Mouse (Mus musculus) neutrophil, adult 5-6 weeks (primary cell): Measurements from ENCODE around the gene Akap2. TPM values are rescaled to one million over a fixed set of nuclear protein-coding genes. Genes with fewer than 3 reads are reported as not detected.

Experiments used
- ATAC-seq: fragments of 151-379, 151-347 bp; 2 replicates; pipeline ENCODE4 v1.8.0; 2017; ENCODE audit warnings: mild to moderate bottlenecking, moderate TSS enrichment; ENCODE audit not compliant: insufficient number of reproducible peaks, poor library complexity, low FRiP score, severe bottlenecking; ENCODE audit errors: extremely low read depth
- total RNA-seq: library from RNA; stranded (forward); fragments of 200-1000 nt; gene quantifications from 2 replicates; pipeline ENCODE4 v1.2.3, GENCODE M21; 2017

The Akap2 gene
- total RNA-seq, 1 experiment from 2014 or later: 7.4 TPM

DNA sequence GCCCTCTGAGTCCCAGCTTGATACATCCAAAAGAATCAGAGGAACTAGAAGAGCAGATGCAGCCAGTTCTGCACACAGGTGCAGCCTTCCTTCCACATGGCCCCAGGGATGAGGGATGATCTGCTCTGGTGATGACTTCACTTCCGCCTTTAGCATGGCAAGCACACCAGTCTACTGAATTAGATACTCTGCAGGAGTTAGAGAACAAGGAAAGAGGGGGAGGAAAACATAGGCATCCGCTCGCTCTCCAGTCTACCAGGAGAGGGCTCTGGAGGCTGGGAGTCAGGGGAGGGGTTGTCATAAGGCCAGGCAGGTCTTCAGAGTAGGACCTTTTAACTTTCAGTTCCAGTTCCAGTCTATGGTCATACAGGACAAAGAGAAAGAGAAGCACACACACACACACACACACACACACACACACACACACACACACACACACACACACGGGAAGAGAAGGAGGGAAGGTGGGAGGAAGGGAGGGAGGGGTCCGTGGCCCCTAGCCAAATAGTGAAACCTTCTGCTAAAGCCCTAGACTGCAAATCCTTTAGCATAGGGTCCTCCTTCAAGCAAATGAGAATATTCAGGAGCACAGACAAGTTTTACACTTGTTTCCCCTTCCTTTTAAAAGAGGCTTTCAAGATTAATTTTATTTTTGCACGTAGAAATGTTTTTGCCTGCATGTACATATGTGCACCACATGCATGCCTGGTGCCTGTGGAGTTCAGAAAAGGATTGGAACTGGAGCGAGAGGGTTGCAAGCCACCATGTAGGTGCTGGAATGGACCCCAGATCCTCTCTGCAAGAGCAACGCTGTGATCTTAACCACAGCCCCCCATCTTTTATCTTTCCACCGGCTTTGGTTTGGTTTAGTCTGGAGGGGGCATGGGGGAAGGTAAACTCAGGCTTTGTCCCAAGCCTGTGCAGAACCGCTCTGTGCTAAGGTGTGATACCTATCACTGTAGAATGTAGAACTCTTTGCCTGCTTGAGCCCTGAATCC, 197.0 kb downstream of the Akap2 start:
- ATAC-seq: no peak

DNA sequence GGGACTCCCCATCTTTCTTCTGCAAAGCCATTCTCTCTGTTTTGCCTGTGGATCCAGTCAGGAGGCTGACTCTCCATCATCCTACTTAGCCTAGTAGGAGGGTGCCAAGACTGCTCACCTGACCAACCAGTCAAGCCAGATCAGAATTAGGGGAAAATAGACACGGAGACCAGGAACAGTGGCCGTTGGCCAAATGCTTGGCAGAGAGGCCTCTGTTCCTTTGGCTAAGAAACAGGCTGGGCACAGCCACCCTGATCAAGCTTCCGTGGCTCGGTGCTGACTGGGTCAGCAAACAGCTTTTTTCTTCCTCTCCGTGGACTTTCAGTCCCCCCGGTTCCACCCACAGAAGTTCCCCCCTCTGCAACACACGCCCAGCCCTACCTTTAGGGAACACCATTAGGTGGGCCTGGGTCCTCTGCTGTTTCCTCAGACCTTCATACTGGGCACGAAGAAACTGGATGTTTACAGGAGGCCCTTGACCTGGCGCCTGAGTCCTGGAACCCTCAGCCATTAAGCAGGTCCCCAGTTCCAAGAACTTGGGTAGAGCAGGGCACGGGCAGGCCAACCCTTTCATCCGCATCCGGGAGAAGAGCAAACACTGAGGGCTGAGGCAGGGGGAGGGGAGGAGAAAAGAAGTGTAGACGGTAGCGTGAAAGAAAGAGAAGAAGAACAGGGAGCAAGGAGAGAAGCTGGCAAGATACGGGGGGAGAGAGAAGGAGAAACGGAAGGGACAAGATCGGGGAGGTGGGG, 197.9 kb downstream of the Akap2 start:
- ATAC-seq: no peak

DNA sequence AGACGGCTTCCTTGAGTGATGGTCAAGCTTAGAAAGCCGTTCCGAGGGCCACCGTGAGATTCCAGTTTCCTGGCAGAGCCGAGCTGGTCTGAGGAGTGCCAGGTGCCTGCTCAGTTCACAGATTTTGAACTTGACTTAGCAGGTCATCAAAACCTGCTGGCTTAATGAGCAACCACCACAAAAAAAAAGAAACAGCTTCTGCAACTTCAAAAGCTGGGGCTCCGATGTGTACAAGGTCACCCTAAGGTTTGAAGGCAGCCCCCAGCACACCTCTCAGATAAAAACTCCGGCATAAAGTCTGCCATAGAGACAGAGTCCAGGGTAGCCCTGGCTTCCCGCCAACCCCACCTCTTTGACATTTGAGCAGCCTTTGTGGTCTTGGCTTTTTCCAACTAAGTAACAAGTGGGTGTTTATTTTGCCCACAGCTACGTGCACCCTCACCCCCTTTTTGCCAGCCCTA, 198.8 kb downstream of the Akap2 start, which contains the start of gene D630039A03Rik:
Gene D630039A03Rik, minus strand, starts transcription at position 97 of the 461 bp plus-strand sequence.
- ATAC-seq: no peak

DNA sequence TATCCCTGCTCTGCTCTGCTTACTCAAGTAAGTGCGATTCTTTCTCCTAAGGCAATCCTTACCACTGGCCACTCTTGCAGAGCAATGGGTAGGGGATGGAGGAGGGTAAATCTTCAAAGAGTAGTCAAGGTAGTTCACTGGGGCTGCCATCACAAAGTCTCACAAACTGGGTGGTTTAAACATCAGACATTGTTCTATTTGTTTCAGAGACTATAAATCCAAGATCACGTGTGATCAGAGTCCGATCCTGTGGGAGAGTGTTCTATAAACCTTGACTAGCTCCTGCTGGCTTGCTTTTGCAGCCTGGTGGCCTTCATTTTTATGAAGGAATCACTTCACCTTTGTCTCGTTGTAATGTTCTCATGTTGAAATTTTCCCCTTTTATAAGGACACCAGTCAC, 199.3 kb downstream of the Akap2 start:
- no peak for ATAC-seq

DNA sequence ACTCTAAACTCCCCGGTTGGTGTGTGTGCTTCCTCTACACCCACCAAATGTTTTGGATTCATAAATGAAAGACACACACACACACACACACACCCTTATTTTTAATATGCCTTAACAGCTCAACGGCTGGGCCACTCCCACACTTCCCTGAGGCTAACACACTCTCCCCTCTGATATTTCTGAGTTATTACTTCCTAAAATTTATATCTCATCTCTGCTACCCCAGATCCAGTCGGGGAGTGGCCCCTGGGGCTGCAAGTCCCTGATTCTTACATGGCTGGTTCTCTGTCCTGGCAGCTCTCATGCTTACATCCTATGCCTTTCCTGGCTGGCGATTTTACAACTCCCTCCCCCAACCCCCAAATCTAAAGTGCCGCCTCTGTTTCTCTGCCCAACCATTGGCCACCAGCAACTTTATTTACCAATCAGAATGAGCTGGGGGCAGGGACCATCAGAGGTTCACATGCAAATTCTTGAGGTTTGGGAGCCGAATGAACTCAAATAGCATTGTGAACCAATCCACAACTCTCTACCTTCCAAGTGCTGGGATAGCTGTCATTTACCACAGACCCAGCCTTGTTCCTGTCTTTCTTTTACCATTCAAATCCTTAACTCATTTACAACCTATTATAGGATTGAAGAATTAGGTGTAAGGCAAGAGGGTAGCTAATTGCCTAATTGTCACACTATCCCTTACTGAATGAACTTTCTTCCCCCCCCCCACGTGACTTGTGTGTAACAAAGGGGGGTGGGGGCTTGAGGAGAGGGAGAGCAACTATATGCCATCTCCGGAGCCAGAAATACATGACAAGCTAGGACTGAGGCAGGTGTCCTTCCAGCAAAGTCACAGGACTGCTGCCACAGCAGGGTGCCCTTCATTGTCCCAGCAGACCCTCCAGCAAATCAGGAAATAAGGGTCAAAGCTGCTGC, 202.3 kb downstream of the Akap2 start:
- ATAC-seq: no peak

DNA sequence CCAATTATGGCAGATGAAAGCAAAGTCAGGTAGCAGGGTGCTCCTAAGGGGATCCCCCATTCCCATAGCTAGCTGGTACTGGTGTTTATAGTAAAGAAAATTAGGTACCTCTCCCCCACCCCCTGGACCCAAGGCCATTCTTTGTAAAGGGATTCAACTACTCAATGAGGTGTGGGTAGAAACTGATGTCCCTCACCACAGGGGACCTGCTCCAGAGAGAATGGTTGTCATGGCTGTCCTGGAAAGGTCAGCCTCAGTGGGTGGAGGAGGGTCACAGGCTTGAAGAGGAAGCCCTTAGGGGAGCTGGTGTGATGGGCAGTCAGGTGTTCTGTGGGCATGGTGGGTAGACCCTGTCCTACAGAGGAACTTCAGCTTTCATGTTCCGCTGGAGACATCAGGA, 203.1 kb downstream of the Akap2 start:
- no peak for ATAC-seq

DNA sequence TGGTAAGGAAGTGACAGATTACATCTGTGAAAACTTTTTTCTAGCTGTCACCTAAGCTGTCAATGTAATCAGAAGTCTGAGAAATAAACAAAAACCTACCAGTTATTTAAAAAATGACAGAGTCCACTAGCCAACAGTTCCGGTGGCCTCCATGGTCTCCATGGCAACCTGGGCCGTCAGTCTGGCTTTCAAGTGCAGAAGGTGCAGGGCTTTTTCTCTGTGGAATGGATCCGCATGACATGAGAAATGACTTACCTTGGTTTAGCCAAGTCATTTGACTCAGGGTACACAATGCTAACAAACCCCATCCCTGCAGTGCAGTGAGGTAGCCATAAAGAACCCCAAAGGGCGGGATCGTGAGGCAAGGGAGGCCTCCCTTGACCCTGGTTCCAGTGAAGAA, 204.7 kb downstream of the Akap2 start:
- ATAC-seq: no peak

DNA sequence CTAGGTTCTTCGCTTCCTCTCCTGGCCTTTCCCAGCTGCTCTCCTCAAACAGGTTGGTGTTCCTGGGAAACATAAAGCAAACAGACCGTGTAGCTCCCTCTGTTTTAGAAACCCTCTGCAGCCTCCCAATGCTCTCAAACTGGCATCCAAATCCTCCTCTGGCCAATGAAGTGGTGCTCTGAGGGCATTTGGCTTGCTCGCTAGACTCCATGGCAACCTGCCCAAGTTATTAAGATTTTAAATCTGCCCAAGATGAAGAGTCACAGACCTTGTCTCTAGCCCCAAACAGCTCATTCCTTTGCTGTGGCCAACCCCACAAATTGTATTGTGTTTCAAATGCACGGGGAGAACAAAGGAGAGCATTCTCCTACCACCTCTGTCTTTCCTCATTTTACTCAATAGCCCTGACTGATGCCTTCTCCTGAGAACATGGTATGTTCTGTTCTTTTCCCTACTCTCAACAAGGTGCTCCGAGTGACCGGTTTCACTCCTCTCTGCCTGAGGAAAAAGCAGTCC, 207.2 kb downstream of the Akap2 start:
- no peak for ATAC-seq

DNA sequence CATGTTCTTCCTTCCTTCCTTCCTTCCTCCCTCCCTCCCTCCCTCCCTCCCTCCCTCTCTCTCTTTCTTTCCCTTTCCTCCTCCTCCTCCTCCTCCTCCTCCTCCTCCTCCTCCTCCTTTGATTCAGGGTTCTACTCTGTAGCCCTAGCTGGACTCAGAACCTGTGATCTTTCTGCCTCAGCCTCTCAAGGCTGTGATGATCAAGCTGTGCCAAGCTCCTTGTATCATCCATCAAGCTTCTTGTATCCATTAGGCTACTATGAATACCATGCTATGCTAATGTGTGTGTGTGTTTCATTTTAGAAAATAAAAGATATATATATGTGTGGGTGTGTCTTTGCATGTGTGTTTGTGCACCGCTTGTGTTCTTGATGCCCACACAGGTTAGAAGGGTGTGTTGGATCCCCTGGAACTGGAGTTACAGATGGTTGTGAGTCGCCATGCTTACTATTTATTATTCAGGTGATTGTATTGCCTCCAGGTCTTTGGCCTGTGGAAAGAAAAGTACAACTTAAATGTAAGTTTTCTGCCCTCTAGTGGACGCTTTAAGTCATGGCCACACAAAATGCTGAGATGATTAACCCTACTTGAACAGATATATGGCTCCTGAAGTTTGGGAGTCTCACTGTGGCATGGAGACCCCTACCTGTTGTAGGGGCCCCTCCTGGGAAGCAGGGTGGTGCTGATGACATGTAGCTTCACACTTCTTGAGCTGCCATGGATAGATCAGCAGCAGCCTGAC, 210.2 kb downstream of the Akap2 start:
- ATAC-seq: peak; percentile 65

DNA sequence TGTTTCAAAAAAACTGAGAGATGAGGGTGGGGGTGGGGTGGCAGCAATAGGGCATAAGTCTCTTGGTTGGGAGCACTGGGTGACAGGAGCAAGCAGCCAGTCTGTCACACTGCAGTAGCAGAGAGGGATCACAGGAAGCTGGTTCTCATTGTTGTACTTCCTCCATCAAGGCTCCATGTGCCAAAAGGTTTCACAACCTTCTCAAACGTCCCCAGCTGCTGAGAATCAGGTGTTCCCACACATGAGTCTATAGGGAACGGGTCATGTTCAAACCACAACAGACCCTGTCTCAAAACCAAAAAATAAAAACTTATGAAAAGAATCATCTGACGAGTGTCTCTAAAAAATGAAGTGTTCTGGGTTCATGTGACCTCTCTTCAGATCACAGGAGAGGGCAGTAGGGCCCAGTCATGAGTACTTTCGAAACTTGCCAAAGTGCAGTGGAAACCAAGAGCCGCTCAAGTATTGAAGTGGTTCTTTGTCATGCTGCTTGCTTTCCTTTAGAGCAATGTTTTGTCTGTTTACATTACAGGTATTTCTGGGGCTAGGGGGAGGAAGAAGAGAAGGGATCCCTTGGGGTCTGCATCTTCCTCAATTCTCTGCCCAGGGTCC, 213.2 kb downstream of the Akap2 start:
- ATAC-seq: peak; percentile 33; the same call in 1 of the 2 replicates

DNA sequence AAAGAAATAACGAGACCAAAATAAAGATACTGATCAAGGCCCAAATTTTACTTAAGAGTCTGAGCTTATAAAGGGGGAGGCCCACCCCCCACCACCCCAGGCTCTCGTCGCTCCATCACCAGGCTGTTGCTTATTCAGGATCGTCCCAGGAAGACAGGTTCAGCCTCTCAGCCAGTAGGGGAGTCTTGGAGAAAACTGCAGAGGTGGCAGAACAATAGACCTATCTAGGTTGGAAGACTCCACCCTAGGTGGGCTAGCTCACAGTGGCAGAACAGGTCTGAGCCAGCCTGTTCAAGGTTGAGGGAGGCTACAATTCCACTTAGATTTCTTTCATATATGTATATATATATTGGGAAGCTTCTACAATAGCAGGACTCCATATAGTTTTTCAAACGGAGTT, 216.7 kb downstream of the Akap2 start:
- no peak for ATAC-seq

DNA sequence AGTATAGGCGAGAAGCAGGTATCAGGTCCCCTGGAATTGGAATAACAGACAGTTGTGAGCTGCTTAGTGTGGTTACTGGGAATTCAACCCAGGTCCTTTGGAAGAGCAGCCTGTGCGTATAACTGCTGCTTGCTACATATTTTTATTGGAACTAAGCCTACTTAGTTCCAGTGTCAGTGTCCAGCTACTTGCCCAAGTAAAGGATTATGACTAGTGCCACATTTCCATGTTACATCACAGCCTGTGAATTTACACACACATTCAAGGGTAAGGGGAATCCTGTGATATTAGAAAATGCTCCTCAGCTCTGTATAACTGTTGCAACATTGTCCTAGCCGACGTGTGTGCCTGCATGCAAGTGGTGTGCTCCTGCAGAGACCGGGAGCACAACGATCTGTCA, 219.8 kb downstream of the Akap2 start:
- no peak for ATAC-seq

DNA sequence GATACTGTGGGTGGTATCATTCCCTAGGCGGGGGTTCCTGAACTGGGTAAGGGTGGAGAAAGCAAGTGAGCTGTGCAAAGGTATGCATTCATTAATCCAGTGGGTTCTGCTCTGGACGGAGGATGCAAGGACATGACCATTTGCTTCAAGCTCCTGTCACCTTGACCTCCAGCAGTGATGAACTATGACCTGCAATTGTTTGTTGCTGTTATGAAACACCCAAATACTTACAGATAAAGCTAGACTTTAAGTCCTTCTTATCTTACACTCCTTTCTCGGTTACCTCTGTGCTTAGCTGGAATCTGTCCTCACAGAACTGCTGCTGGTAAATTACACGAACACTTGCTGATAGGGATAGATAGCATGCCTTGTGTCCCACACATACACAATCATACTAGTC, 223.2 kb downstream of the Akap2 start:
- ATAC-seq: no peak

DNA sequence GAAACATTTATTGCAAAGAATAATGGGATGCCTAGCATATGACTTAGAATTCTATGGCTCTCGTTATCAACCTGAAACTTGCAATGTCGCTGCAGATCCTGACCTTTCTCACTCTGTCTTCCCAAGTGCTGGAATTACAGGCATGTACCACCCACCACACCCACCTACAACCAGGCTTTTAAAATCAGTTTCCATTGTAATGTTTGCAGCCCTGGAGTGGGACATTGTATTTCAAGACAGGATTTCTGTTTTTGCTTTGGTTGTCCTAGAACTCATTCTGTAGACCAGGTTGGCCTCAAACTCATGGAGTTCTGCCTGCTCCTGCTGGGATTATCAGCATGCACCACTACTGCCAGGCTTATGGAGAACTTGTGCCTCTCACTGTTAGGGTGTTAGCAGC, 225.4 kb downstream of the Akap2 start:
- no peak for ATAC-seq
